Mouse (Mus musculus) cerebellum, postnatal 36 days (tissue): ENCODE measurements at regions not wholly inside any gene's neighbourhood (a gene's known extent, or its start where the extent isn't known, plus 50 kb on each side); places are given as distances from the start of the nearest gene placed in this dataset.

ENCODE experiments used
- DNase-seq, 2 experiments: peaks; one replicate each; pipeline ENCODE4 v3.0.0; 2021 to 2022; ENCODE audit warnings: mixed read lengths in 2 of 2

DNA sequence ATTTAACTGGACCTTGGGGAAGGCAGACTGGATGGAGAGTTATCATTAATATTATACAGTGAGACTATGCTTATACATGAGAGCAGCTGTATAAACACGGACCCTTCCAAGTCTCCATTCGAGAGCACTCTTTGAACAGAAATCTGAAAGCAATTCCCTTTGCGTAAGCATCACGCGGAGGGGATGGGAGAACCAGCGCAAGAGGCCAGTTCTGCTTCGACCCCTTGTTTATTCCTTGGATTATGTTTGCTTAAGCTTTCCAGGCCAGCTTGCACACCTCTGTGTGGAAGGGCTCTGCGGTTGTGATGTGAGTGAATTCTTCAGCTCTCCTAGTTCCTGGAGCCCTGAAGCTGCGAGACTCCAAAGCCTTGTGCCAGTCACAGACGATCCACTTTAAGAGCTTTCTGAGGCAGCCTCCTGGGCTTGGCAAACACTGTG, 109.2 kb upstream of the Fbxo11 start:
- DNase-seq: no peak

DNA sequence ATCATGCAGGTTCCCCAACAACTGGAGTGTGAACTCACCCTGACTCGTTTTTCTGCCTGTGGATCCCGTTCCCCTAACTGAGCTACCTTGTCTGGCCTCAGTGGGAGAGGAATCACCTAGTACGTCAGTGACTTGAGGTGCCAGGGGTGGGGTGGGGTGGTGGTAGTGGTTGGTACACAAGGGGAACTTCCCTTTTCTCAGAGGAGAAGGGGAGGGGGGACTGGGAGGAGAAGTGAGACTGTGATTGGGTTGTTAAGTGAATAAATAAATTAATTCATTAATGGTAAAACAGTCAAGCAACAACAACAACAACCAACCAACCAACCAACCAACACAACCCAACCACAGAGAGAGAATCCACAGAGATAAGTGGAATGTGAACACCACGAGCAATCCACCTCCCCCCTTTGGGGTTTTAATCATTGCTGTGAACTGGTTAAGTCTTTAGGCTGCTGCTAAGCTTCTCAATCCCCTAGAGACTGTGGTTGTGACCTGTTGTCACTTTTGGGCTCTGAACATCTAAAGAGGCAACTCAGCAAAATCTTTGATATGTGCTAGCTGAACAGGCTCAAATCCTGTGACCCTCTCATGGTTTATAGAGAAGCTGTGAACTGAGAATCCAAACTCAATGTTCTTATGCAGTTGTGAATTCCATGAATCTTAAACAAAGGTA, 111.0 kb upstream of the Fbxo11 start:
- no peak for DNase-seq

- no peak for DNase-seq
Observed at GRCm38 (mm10) chr17:88190735-88191134, 125.6 kb upstream of the Fbxo11 start.

- DNase-seq: no peak
Observed at GRCm38 (mm10) chr17:88191444-88191843, 126.4 kb upstream of the Fbxo11 start.

DNA sequence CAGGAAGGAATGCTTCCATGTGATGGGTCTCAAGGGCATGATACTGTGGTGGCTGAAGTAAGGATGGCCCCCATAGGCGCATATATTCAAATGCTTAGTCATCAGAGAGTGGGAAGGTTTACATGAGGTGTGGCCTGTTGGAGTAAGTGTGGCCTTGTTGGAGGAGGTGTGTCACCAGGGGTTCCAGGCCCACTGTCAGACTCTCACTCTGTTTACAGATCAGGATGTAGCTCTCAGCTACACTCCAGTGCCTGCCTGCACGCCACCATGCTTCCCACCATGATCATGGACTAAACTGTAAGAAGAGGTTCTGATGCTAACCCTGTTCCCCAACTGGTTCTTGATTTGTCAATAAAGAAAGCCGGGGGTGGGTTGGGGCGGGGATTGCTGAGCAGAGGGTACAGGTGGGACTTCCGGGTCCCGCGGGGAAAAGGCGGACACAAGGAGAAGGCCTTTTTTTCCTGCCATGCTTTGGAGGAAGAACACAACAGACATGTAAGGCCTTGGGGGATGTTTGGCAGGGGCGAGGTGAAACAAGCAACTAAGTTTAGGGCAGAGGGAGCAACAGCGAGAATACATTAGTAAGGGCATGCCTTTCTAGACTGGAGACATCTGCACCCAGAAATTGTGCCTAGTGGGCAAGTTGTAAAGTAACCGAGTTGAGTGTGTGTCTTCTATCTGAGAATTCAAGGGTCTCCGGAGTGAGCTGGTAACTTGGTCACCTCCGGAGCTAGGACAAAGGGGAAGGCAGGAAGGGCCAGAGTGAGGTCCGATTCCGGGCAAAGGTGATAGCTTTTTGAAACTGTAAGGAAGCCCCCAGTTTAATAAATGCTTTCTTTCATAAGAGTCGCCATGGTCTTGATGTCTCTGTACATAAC, 127.1 kb upstream of the Fbxo11 start:
- no peak for DNase-seq

DNA sequence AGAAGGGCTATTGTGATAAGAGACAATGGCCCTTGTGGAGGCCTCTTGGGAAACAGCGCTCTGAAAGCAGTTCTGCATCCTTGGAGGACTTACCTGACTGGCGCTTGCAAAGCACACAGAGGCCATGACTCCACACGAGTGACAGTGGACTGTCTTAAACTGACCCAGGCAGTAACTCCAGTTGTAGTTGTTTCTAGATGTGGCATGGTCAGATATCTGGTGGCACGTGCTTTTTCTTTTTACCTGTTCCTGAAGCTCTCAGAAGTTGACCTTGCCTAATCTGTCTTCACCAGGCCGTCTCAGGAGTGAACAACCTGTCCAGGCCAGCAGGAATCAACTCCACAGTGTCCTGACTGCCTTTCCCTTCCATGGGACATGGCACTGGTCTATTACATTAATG, 129.6 kb upstream of the Fbxo11 start:
- no peak for DNase-seq

- no peak for DNase-seq
Observed at GRCm38 (mm10) chr17:88195303-88195702, 130.2 kb upstream of the Fbxo11 start.

DNA sequence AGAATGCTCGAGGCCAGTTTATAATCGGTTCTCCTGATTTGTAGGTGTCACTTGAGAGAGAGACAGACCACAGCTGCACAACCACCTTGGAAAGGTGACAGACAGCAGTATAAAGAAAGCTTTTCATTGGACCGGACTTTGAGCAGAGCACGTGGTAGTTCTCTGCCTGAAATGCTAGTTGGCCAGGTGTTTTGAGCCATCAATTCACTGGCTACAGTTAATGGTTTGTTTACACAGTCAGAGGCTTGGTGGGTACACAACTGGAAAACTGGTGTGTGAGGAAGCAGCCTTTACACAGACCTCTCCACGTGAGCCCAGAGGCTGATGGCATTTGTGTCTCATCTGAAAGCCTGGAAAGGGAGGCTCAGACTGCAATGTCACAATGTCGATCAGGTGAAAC, 130.8 kb upstream of the Fbxo11 start:
- no peak for DNase-seq

- no peak for DNase-seq
Observed at GRCm38 (mm10) chr17:88196322-88196721, 131.2 kb upstream of the Fbxo11 start.

GRCm38 (mm10) chr17:88197381-88197780, 132.3 kb upstream of the Fbxo11 start:
- DNase-seq: no peak

GRCm38 (mm10) chr17:88201249-88201970, 136.3 kb upstream of the Fbxo11 start:
- no peak for DNase-seq

DNA sequence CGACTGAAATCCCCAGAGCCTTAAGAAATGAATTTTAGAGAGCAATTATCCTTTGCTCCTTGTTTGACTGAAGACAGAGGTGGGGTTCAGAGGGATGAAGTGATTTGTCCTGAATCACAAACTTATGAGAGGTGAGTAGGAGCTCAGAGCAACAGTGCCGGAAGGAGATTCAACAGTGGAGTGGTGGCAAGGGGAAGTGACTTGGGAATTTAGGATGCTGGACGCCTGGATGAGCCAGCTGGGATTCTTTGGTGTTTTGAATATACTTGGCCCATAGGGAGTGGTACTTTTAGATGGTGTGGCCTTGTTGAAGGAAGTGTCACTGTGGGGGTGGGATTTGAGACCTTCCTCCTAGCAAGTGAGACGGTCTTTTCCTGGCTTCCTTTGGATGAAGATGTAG, 137.1 kb upstream of the Fbxo11 start:
- DNase-seq: no peak

DNA sequence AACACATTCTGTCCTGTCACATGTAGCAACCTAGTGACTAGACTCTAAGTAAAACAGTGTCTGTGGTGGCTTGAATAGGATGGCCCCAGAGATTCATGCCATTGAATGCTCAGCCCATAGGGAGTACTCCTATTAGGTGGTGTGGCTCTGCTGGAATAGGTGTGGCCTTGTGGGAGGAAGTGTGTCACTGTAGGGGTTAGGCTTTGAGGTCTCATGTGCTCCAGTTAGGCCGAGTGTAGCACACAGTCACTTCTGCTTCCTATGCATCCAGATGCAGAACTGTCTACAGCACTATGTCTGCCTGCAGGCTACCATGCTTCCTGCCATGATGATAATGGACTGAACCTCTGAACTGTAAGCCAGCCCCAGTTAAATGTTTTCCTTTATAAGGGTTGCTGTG, 144.5 kb upstream of the Fbxo11 start:
- DNase-seq: no peak

DNA sequence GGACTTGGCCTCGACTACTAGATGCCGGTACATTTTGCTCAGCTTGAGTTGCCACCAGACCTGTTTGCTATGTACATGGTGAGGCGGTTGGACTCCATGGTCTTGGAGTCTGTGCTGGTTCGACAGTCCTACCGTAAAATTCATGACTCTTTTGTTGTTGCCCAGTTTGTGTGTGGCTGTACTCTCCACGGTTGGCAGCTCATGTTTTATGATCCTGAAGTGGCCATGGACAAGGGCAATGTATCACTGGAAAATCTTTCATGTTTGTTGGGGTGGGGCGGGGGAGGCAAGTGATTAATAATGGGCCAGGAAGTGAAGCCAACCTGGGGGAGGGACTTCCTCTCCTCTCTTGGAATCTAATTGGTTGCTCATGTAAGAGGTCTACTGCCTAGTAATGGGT, 147.0 kb upstream of the Fbxo11 start:
- no peak for DNase-seq

GRCm38 (mm10) chr17:88214746-88215145, 149.7 kb upstream of the Fbxo11 start:
- DNase-seq: no peak

DNA sequence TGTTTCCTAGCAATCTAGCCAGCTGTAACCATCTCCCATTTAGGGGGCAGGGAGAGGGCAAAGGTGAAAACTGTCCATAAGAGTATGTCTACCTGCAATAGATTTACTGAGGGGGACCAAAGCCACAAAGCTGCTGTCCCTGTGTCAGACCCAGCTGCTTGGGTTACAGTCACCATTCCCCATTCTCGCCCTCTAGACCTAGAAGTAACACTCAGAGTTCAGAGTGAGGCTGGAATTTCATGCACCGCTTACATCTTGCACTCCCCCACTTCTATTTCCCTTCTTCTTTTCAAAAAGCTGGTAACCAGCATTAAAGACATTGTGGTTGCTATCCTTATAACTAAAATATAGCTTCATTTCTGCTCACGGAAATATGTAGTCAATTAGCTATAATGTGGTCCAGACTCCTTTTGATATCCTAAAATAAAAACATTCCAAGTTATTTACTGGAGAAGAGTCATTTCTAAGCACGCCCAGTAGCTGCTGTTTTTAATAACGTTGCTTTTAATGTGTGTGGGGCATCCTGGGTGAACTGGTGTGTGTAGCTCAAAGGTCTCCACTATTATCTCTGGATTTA, 157.4 kb upstream of the Fbxo11 start:
- DNase-seq: no peak

DNA sequence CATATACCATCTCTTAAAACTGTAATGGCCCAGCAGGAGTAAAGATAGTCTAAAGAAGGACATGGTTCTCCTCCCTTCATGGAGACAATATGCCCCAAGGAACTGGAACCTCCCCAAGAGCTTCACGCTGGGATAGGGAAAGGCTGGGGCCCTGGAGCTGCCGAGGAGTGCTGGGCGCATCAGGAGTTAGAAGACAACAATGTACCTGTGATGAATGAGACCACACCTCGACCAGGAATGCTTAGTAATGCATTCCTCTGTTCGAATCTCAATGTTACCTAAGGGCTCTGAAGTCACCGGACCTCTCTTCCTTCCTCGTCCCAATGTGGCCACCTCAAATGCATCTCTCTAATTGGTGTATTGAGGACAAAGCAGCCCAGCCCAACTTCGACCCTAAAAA, 175.4 kb upstream of the Fbxo11 start:
- no peak for DNase-seq

DNA sequence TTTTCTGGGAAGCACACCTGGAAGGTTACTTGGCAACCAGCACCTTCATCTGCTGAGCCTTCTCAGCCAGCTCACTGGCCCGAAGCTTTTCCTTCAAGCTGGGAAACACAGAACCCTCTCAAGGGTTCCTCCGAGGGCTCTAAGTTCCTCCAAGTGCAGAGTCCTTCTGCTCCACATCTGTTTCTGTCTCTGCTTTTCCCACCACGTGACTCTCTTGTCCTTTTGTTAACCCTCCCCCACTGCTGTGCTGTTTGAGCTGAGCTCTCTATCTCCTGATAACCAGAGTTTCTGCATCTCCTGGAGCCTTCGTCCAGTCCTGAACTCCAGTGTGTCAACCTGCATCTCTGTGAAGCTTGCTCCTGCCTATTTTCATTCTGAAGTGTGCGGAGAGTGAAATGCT, 183.5 kb upstream of the Fbxo11 start:
- DNase-seq: no peak

- peak; percentile 54 to 59 for DNase-seq
Observed at GRCm38 (mm10) chr17:88251949-88252521, 186.9 kb upstream of the Fbxo11 start.

GRCm38 (mm10) chr17:88255744-88256598, 184.5 kb upstream of the Foxn2 start:
- peak; percentile 85 to 86 for DNase-seq

DNA sequence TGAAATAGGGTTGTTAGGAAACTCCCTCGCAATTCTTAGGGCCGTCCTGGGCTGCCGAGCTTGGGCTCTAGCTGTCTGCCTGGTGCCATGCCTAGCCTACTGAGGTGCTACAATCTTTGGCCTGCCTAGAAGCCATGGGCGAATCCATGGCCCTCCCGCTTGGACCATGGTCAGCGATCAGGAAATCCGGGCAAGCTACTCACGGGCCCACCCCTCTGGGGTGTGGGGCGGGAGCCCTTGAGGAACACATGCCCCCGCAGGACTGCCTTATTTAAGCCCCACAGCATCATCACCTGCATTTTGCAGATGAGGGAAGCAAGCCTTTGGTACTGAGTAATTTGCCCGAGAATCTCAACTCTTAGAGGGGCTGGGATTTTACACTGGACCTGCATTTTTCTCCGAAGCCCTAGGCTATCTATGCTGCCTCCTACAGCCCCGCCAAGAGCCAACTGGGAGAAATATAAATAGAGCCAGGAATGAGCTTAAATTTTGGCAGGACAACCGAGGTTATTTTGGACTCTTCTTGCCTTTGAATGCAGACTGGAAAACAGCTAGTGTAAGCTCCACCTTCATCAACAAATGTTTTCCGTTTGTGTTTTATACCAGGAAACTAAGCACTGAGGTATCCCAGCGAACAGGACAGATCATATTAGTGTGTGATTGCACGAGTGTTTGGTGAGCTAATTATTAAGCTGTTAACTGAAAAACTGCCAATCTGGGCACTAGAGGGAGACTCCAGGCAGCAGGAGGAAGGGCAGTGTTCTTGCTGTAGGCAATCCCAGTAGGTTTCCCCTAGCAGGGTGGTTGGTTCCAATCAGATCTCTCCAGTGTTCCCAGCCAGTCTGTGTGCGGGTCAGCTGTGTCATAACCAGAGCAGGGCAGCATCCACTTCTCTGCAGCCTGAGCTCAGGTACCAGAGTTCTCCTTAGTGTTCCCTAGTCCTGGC, 183.6 kb upstream of the Foxn2 start:
- DNase-seq: peak; percentile 62 to 79
